Mouse (Mus musculus): ENCODE data around the gene Hist1h1c. TPM values are rescaled to one million over a fixed set of nuclear protein-coding genes. Genes with fewer than 3 reads are reported as not detected.

Hist1h1c gene
- total RNA-seq, 2 experiments from 2014 or later = 299 to 383 TPM

- intact Hi-C loops (cut with DNase I) = no loop called here
- no peak for DNase-seq
These were observed 40.4 kb downstream of the Hist1h1c start for GRCm38 (mm10) chr13:23779025-23779424.

Small RNAs within 50 kb of the gene (microRNA-seq; reads per million reads assigned to microRNA genes)
- gene Gm44314 = 0 reads per million in 2 experiments
- gene Gm44484 = 0 reads per million in 2 experiments

Other genes with a start within 250 kb of the Hist1h1c start
- gene Btn2a2, start 250.0 kb upstream of the Hist1h1c start, total RNA-seq (2021) = not detected
- gene Hist1h4h, start 207.8 kb upstream of the Hist1h1c start, total RNA-seq (2021) = 100 to 1,000 TPM; 743 to 812 TPM
- gene Hist1h2af, start 204.9 kb upstream of the Hist1h1c start, total RNA-seq (2021) = 100 to 1,000 TPM; 171 to 245 TPM
- gene Hist1h3g, start 203.4 kb upstream of the Hist1h1c start, total RNA-seq (2021) = 10 to 100 TPM; 45.9 to 66.2 TPM
- gene Hist1h2bh, start 195.4 kb upstream of the Hist1h1c start, total RNA-seq (2021) = 10 to 100 TPM in 1 of 2 experiments, 1 to 10 TPM in 1; 9.2 to 11.2 TPM
- 10 to 100 TPM; 52.6 to 63.4 TPM for gene Hist1h3f, start 194.8 kb upstream of the Hist1h1c start, total RNA-seq (2021)
- gene Hist1h4f, start 187.2 kb upstream of the Hist1h1c start, total RNA-seq (2021) = 100 to 1,000 TPM; 308 to 354 TPM
- gene Hist1h1d, start 185.5 kb upstream of the Hist1h1c start, total RNA-seq (2021) = 10 to 100 TPM; 16.9 to 20.1 TPM
- gene Hist1h3e, start 176.4 kb upstream of the Hist1h1c start, total RNA-seq (2021) = 100 to 1,000 TPM; 125 to 161 TPM
- 10 to 100 TPM; 38.7 to 42.6 TPM for gene Hist1h2ae, start 167.6 kb upstream of the Hist1h1c start, total RNA-seq (2021)
- 100 to 1,000 TPM; 285 to 300 TPM for gene Hist1h2bg, start 167.4 kb upstream of the Hist1h1c start, total RNA-seq (2021)
- 100 to 1,000 TPM; 116 to 129 TPM for gene Hist1h2bf, start 164.6 kb upstream of the Hist1h1c start, total RNA-seq (2021)
- gene Hist1h2ad, start 164.4 kb upstream of the Hist1h1c start, total RNA-seq (2021) = 10 to 100 TPM; 32.3 to 37.7 TPM
- 10 to 100 TPM; 26.2 to 30.6 TPM for gene Hist1h3d, start 163.0 kb upstream of the Hist1h1c start, total RNA-seq (2021)
- 100 to 1,000 TPM; 167 to 189 TPM for gene Hist1h4d, start 157.2 kb upstream of the Hist1h1c start, total RNA-seq (2021)
- gene Hist1h2be, start 117.7 kb upstream of the Hist1h1c start, total RNA-seq (2021) = 10 to 100 TPM; 18.8 to 19.8 TPM
- gene Hist1h1e, start 116.2 kb upstream of the Hist1h1c start, total RNA-seq (2021) = 100 to 1,000 TPM; 138 to 168 TPM
- gene Hist1h2ac, start 54.9 kb upstream of the Hist1h1c start, total RNA-seq (2021) = 1 to 10 TPM; 5.1 to 6.2 TPM
- gene Hist1h2bc, start 54.6 kb upstream of the Hist1h1c start, total RNA-seq (2021) = 10 to 100 TPM; 50.8 to 51.3 TPM
- under 1 TPM; 0.29 to 0.67 TPM for gene Hist1h1t, start 43.0 kb upstream of the Hist1h1c start, total RNA-seq (2021)
- 100 to 1,000 TPM; 105 to 116 TPM for gene Hist1h4c, start 40.4 kb upstream of the Hist1h1c start, total RNA-seq (2021)
- 10 to 100 TPM; 26.7 to 32.4 TPM for gene Hfe, start 28.0 kb upstream of the Hist1h1c start, total RNA-seq (2021)
- gene Hist1h3c, start 6.8 kb downstream of the Hist1h1c start, total RNA-seq (2021) = 100 to 1,000 TPM in 1 of 2 experiments, 10 to 100 TPM in 1; 84.0 to 101 TPM
- 100 to 1,000 TPM; 105 to 106 TPM for gene Hist1h2bb, start 7.9 kb downstream of the Hist1h1c start, total RNA-seq (2021)
- 100 to 1,000 TPM; 166 to 169 TPM for gene Hist1h2ab, start 12.3 kb downstream of the Hist1h1c start, total RNA-seq (2021)
- 100 to 1,000 TPM; 221 to 266 TPM for gene Hist1h3b, start 13.5 kb downstream of the Hist1h1c start, total RNA-seq (2021)
- gene Hist1h4b, start 18.2 kb downstream of the Hist1h1c start, total RNA-seq (2021) = 100 to 1,000 TPM; 130 to 151 TPM
- gene Hist1h4a, start 22.4 kb downstream of the Hist1h1c start, total RNA-seq (2021) = 100 to 1,000 TPM; 162 to 177 TPM
- gene Hist1h3a, start 23.6 kb downstream of the Hist1h1c start, total RNA-seq (2021) = 100 to 1,000 TPM; 160 to 202 TPM
- gene Hist1h1a, start 24.9 kb downstream of the Hist1h1c start, total RNA-seq (2021) = 100 to 1,000 TPM; 109 to 127 TPM
- not detected for gene Trim38, start 31.1 kb downstream of the Hist1h1c start, total RNA-seq (2021)
- gene Slc17a2, start 68.2 kb downstream of the Hist1h1c start, total RNA-seq (2021) = not detected
- gene Slc17a3, start 100.6 kb downstream of the Hist1h1c start, total RNA-seq (2021) = not detected
- not detected for gene Slc17a1, start 128.9 kb downstream of the Hist1h1c start, total RNA-seq (2021)
- not detected for gene Slc17a4, start 176.2 kb downstream of the Hist1h1c start, total RNA-seq (2021)
- gene Hist1h2ba, start 195.3 kb downstream of the Hist1h1c start, total RNA-seq (2021) = not detected
- gene Hist1h2aa, start 195.7 kb downstream of the Hist1h1c start, total RNA-seq (2021) = not detected

Measured in heart, postnatal 10 days (tissue).